Mouse (Mus musculus) cortical plate, adult 2 months (tissue): ENCODE data around the gene B4galnt3. TPM values are rescaled to one million over a fixed set of nuclear protein-coding genes. Genes with fewer than 3 reads are reported as not detected.
A peak's percentile ranks its signal among the peaks of the same experiment; 100 is the strongest.

ENCODE experiments used
- H3K27ac ChIP-seq: fragments of 200-500 bp; 2 replicates; pipeline ENCODE4 v1.5.1; 2012; ENCODE audit warnings: low read length, control low read depth, inconsistent platforms; ENCODE audit not compliant: insufficient read depth
- H3K4me1 ChIP-seq: fragments of 200-500 bp; 2 replicates; pipeline ENCODE4 v1.6.1; 2011; ENCODE audit warnings: low read length; ENCODE audit not compliant: control insufficient read depth, insufficient read depth
- H3K4me3 ChIP-seq: fragments of 200-500 bp; 2 replicates; pipeline ENCODE4 v1.5.1; 2011; ENCODE audit warnings: mild to moderate bottlenecking, low read length, control low read depth; ENCODE audit not compliant: insufficient read depth
- CTCF ChIP-seq: fragments of 200-500 bp; IDR thresholded peaks from 2 replicates; pipeline ENCODE4 v1.5.1; 2011; ENCODE audit warnings: mild to moderate bottlenecking, control low read depth, low read length; ENCODE audit not compliant: insufficient read depth; ENCODE audit errors: extremely low read depth
- POLR2A ChIP-seq: fragments of 200-500 bp; IDR thresholded peaks from 2 replicates; pipeline ENCODE4 v1.6.1; 2011; ENCODE audit warnings: mild to moderate bottlenecking, low read length, control low read depth; ENCODE audit not compliant: insufficient read depth; ENCODE audit errors: extremely low read depth
- polyA plus RNA-seq: library from polyadenylated mRNA; depleted of rRNA; stranded (reverse); fragments of >200 nt; gene quantifications from 2 replicates; pipeline ENCODE4 v1.2.3, GENCODE M21; 2012; rRNA removed

Gene B4galnt3
- polyA plus RNA-seq, result 0.58 and 0.70 TPM in 2 replicates

DNA sequence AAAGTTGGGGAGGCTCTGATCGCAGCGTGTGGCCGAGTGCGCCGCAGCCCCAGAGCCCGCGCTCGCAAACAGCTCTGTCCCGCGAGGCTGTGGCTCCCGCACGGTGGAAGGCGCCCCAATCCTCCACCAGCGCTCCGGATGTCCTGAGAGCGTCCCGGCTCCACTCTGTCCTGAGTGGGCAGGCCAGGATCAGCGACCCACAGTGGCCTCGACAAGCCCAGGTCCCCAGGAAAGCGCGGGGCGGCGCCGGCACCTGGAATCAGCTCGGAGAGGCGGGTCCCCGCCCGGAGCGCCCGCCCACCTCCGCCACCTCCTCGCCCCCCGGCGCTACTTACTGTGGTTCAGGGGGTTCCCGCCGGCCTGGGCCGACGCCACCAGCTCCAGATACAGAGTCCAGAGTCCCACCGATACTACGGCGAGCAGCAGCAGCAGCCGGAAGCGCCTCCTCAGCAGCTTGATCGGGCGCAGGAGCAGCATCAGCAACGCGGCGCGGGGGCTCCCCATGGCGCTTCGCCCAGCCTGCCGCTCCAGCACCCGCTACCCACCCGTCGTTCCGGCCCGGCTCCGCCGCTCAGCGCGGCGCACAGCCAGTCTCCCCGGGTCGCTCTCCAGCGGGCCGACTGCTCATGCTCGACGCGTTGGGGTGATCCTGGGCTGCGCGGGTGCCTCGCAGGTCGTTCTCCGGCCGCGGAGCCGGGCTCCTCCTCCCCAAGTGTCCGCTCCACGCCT is at the start of gene B4galnt3, which contains the start of gene D330020A13Rik:
B4galnt3 (minus strand) TSS at position 504 of the 729 bp plus-strand sequence.
D330020A13Rik (plus strand) TSS at position 309 of the 729 bp plus-strand sequence.
- TF ChIP-seq POLR2A (no peak), CTCF (no peak)
- H3K27ac ChIP-seq, result no peak within 1 kb of the TSS
- peak within 1 kb of the TSS; percentile 81 for H3K4me3 ChIP-seq
- no peaks in the 10 kb centered on the region for H3K4me1 ChIP-seq

DNA sequence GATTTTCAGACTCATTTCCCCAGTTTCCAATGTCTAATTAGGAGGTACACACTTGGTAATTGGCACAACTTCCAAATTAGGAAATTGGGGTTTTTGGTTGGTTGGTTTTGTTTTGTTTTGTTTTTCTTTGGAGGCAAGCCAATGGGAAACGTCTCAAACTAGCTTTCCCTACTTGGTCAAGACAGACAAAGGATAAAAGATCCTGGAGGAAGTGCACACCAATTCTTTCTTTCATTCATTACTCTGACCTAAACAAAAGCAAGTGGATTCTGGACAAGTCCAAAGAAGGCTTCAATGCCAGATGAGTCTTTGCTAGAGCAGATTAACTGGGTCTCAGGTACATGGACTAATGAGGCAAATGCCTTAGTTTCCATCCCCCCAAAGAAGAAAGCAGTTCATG is 49.6 kb upstream of the B4galnt3 start:
- TF ChIP-seq POLR2A (no peak), CTCF (no peak)
- H3K4me1 ChIP-seq, result no peaks in the 10 kb centered on the region
- no peak overlapping the region for H3K4me3 ChIP-seq
- H3K27ac ChIP-seq, result no peak overlapping the region

DNA sequence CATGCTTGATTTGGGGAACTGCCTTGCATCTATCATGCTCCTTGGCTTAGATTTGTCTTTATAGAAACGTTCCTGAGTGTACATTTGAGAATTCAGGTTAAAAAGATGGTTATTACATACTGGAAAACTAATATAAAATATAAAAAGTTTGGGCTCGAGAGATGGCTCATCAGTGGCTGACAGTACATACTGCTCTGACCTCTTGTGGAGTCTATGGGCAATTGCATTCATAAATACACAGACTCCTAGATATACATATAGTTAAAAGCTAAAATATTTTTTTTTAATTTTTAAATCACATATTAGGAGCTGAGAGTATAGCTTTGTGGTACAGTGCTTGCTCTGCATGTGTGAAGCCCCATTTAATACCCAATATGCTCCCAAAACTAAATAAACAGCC is 38.0 kb upstream of the B4galnt3 start:
- Histone ChIP-seq H3K4me1 (no peaks in the 10 kb centered on the region), H3K4me3 (no peak overlapping the region), H3K27ac (no peak overlapping the region)
- no peak for TF ChIP-seq POLR2A
- TF ChIP-seq CTCF, result no peak

- Histone ChIP-seq H3K4me1 (no peaks in the 10 kb centered on the region), H3K27ac (no peak overlapping the region), H3K4me3 (no peak overlapping the region)
- TF ChIP-seq POLR2A (no peak), CTCF (peak; percentile 88)
Observed at GRCm38 (mm10) chr6:120324295-120324927, 30.1 kb upstream of the B4galnt3 start.

DNA sequence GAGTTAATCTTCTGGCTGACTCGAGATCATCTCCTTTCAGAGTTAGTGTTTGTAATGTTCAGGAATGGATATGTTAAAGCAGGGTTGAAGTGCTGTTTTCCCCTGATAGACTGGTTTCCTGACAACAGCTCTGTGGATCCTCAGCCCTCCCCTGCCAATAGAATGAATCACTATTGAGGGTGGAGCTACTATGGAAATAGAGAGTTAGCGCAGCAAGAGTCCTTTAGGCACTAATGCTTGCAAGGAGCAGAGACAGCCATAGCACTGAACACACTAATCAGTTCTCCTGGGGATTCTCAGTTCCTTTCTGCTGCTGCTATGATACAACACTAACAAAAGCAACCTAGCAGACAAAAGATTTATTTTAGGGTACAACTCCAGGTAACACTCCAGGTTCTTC is 26.0 kb upstream of the B4galnt3 start:
- H3K4me3 ChIP-seq, result no peak overlapping the region
- no peak overlapping the region for H3K27ac ChIP-seq
- TF ChIP-seq POLR2A, result no peak
- TF ChIP-seq CTCF, result no peak
- H3K4me1 ChIP-seq, result no peaks in the 10 kb centered on the region

DNA sequence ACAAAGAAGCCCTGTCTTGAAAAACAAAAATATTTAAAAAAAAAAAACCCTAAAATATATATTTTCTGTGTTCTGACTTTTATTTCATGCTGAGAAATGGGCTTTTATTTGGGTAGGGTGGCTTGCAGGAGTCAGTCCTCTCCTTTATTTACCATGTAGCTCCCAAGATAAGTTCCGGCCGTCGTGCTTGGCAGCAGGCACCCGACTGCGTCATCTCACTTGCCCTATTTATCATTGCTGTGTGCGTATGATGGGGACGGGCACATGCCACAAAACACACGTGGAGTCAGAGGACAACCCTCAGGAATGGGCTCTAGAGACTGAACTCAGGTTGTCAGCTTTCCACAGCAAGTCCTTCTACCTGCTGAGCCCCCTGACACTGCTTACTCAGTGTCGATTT is 24.8 kb upstream of the B4galnt3 start:
- Histone ChIP-seq H3K4me1 (no peaks in the 10 kb centered on the region), H3K4me3 (no peak overlapping the region), H3K27ac (no peak overlapping the region)
- TF ChIP-seq POLR2A, result no peak
- TF ChIP-seq CTCF, result no peak

- no peak for TF ChIP-seq CTCF
- no peak for TF ChIP-seq POLR2A
- H3K4me1 ChIP-seq, result no peaks in the 10 kb centered on the region
- H3K27ac ChIP-seq, result no peak overlapping the region
- no peak overlapping the region for H3K4me3 ChIP-seq
Observed at GRCm38 (mm10) chr6:120318303-120318940, 24.1 kb upstream of the B4galnt3 start.

DNA sequence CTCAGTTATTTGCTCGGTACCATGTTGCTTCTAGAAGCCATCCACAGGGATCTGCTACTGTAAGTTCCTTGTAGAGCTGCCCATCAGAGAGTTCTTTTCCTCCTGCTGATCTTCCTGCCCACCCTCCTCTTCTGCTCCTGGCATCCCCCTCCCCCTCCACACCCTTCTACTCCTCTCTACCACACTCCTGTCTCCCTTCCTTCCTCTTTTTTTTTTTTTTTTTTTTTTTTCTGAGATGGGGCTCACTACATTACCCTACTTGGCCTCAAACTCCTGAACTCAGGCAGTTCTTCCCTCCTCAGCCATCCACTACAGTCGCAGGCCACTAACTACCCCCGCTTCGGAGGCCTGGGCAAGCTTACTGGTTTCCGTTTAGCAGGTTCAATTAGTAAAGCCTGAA is 18.1 kb upstream of the B4galnt3 start:
- TF ChIP-seq POLR2A (no peak), CTCF (no peak)
- Histone ChIP-seq H3K4me3 (no peak overlapping the region), H3K27ac (no peak overlapping the region), H3K4me1 (no peaks in the 10 kb centered on the region)

GRCm38 (mm10) chr6:120309787-120310186 is 15.4 kb upstream of the B4galnt3 start:
- H3K27ac ChIP-seq, result no peak overlapping the region

DNA sequence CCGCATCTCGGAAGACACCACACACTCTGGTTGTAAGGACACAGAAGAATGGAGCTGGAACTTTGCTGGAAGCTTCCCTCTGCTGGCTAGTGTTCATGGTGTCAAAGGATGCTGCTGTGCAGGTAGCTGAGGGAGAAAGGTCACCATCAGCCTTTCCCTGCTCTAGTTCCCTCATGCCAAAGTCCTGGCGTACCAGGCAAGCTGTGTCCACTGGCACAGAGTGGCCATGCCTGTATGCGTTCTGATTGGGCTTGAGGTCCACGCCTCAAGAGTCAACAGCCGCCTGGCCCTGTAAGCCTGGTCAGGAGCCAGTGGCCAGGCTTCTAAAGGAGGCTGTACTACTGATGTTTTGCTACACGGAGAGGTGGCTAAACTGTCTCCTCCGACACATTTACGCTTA is 15.0 kb upstream of the B4galnt3 start:
- Histone ChIP-seq H3K27ac (no peak overlapping the region), H3K4me3 (no peak overlapping the region), H3K4me1 (no peaks in the 10 kb centered on the region)
- TF ChIP-seq CTCF (no peak), POLR2A (no peak)

More at GRCm38 (mm10) chr6:120309787-120310186, 15.4 kb upstream of the B4galnt3 start:
- Histone ChIP-seq H3K4me3 (no peak overlapping the region), H3K4me1 (no peaks in the 10 kb centered on the region)
- TF ChIP-seq POLR2A, result no peak
- no peak for TF ChIP-seq CTCF
